Mouse (Mus musculus) macrophage (primary cell): ENCODE measurements around the gene Cilp. TPM values are rescaled to one million over a fixed set of nuclear protein-coding genes. Genes with fewer than 3 reads are reported as not detected.
"Not testable (repeated sequence)": the region's sequence is repeated elsewhere in the genome, so short reads cannot be mapped to it uniquely, and the experiment has no call there.

Experiments
- H3K27ac ChIP-seq: fragments of 350-480 bp; formaldehyde crosslinking; 2 replicates; pipeline ENCODE4 v1.9.0; 2021
- H3K36me3 ChIP-seq: fragments of 350-480 bp; formaldehyde crosslinking; 2 replicates; pipeline ENCODE4 v1.9.0; 2021; ENCODE audit errors: inconsistent target
- H3K4me3 ChIP-seq: fragments of 350-480 bp; formaldehyde crosslinking; 2 replicates; pipeline ENCODE4 v1.9.0; 2021; ENCODE audit errors: inconsistent target
- H3K79me2 ChIP-seq: fragments of 350-480 bp; formaldehyde crosslinking; 2 replicates; pipeline ENCODE4 v1.9.0; 2021; ENCODE audit errors: inconsistent target
- WGBS: methylation state at CpG from one replicate; pipeline ENCODE4 v1.1.7; 2026; ENCODE audit warnings: inconsistent platforms; ENCODE audit not compliant: missing documents; 5-methylcytosine and 5-hydroxymethylcytosine counted together
- polyA plus RNA-seq: library from polyadenylated mRNA; stranded (reverse); fragments of 250-400 nt; gene quantifications from 3 replicates; pipeline ENCODE4 v1.2.4, GENCODE M21; 2018; ENCODE audit warnings: inconsistent platforms
- total RNA-seq, 78 experiments: library from RNA; depleted of rRNA; stranded (reverse); fragments of 250-400 nt; gene quantifications; 1 replicate in 9 of 78; 2 replicates in 24 of 78; 3 replicates in 43 of 78; 4 replicates in 2 of 78; pipeline ENCODE4 v1.2.4; 2018; ENCODE audit warnings: inconsistent platforms in 56 of 78

The Cilp gene
- total RNA-seq (2018; cell fraction: chromatin; rRNA removed): not detected
- total RNA-seq (2018; cell fraction: cytosol; rRNA removed): not detected
- total RNA-seq (2018; cell fraction: nucleus; rRNA removed): not detected
- polyA plus RNA-seq: not detected in 3 replicates

GRCm38 (mm10) chr9:65264959-65265358, at the start of gene Cilp:
TSS of gene Cilp (plus strand) at chr9:65265180.
- Histone ChIP-seq H3K36me3 (no peaks in the 10 kb centered on the region), H3K27ac (no peak within 1 kb of the TSS), H3K4me3 (no peak within 1 kb of the TSS), H3K79me2 (no peaks in the 10 kb centered on the region)
- WGBS: 81% methylated on average over 5 of the region's 5 CpGs

GRCm38 (mm10) chr9:65215494-65216126, 49.4 kb upstream of the Cilp start:
- H3K79me2 ChIP-seq: no peaks in the 10 kb centered on the region
- no peak overlapping the region for H3K27ac ChIP-seq
- H3K4me3 ChIP-seq: peak overlapping the region; percentile 33; the same call in 1 of the 2 replicates
- 8% methylated on average over 28 of the region's 31 CpGs for WGBS
- H3K36me3 ChIP-seq: no peaks in the 10 kb centered on the region

GRCm38 (mm10) chr9:65216972-65217371, 48.0 kb upstream of the Cilp start:
- Histone ChIP-seq H3K36me3 (no peaks in the 10 kb centered on the region), H3K79me2 (no peaks in the 10 kb centered on the region), H3K27ac (no peak overlapping the region), H3K4me3 (no peak overlapping the region)
- WGBS: 15% methylated on average over 6 of the region's 8 CpGs

- H3K4me3 ChIP-seq: no peak overlapping the region
- 55% methylated on average over 6 of the region's 6 CpGs for WGBS
- H3K79me2 ChIP-seq: no peaks in the 10 kb centered on the region
- H3K27ac ChIP-seq: no peak overlapping the region
- no peaks in the 10 kb centered on the region for H3K36me3 ChIP-seq
These were observed 47.3 kb upstream of the Cilp start for GRCm38 (mm10) chr9:65217661-65218060.

- WGBS: 94% methylated on average over 1 of the region's 1 CpGs
- Histone ChIP-seq H3K4me3 (no peak overlapping the region), H3K27ac (no peak overlapping the region), H3K79me2 (no peaks in the 10 kb centered on the region), H3K36me3 (no peaks in the 10 kb centered on the region)
These were observed 46.1 kb upstream of the Cilp start for GRCm38 (mm10) chr9:65218916-65219315.

GRCm38 (mm10) chr9:65220398-65220797, 44.6 kb upstream of the Cilp start:
- H3K27ac ChIP-seq, H3K4me3 ChIP-seq, H3K79me2 ChIP-seq, H3K36me3 ChIP-seq: not testable (repeated sequence)
- 54% methylated on average over 2 of the region's 3 CpGs for WGBS

- 93% methylated on average over 6 of the region's 6 CpGs for WGBS
- Histone ChIP-seq H3K27ac (no peak overlapping the region), H3K4me3 (no peak overlapping the region), H3K36me3 (no peaks in the 10 kb centered on the region), H3K79me2 (no peaks in the 10 kb centered on the region)
These were observed 41.1 kb upstream of the Cilp start for GRCm38 (mm10) chr9:65223927-65224326.

- WGBS: 67% methylated on average over 4 of the region's 4 CpGs
- H3K36me3 ChIP-seq: no peaks in the 10 kb centered on the region
- H3K27ac ChIP-seq: no peak overlapping the region
- H3K79me2 ChIP-seq: no peaks in the 10 kb centered on the region
- no peak overlapping the region for H3K4me3 ChIP-seq
These were observed 39.2 kb upstream of the Cilp start for GRCm38 (mm10) chr9:65225795-65226194.

- H3K36me3 ChIP-seq: no peaks in the 10 kb centered on the region
- H3K4me3 ChIP-seq: no peak overlapping the region
- H3K79me2 ChIP-seq: no peaks in the 10 kb centered on the region
- H3K27ac ChIP-seq: no peak overlapping the region
- WGBS: 83% methylated on average over 6 of the region's 6 CpGs
These were observed 34.7 kb upstream of the Cilp start for GRCm38 (mm10) chr9:65230250-65230649.

- Histone ChIP-seq H3K79me2 (no peaks in the 10 kb centered on the region), H3K4me3 (no peak overlapping the region), H3K36me3 (no peaks in the 10 kb centered on the region), H3K27ac (no peak overlapping the region)
- WGBS: 95% methylated on average over 8 of the region's 8 CpGs
These were observed 33.7 kb upstream of the Cilp start for GRCm38 (mm10) chr9:65231284-65231683.

GRCm38 (mm10) chr9:65233243-65233985, 31.6 kb upstream of the Cilp start:
- Histone ChIP-seq H3K79me2 (no peaks in the 10 kb centered on the region), H3K27ac (no peak overlapping the region), H3K4me3 (no peak overlapping the region), H3K36me3 (no peaks in the 10 kb centered on the region)
- 91% methylated on average over 9 of the region's 9 CpGs for WGBS

GRCm38 (mm10) chr9:65234734-65235133, 30.2 kb upstream of the Cilp start:
- no peak overlapping the region for H3K4me3 ChIP-seq
- no peak overlapping the region for H3K27ac ChIP-seq
- WGBS: 95% methylated on average over 3 of the region's 3 CpGs
- H3K79me2 ChIP-seq: no peaks in the 10 kb centered on the region
- no peaks in the 10 kb centered on the region for H3K36me3 ChIP-seq

GRCm38 (mm10) chr9:65235601-65236000, 29.4 kb upstream of the Cilp start:
- H3K79me2 ChIP-seq: no peaks in the 10 kb centered on the region
- no peaks in the 10 kb centered on the region for H3K36me3 ChIP-seq
- 57% methylated on average over 1 of the region's 1 CpGs for WGBS
- no peak overlapping the region for H3K27ac ChIP-seq
- no peak overlapping the region for H3K4me3 ChIP-seq

GRCm38 (mm10) chr9:65237616-65238015, 27.4 kb upstream of the Cilp start:
- Histone ChIP-seq H3K4me3 (no peak overlapping the region), H3K79me2 (no peaks in the 10 kb centered on the region), H3K36me3 (no peaks in the 10 kb centered on the region), H3K27ac (no peak overlapping the region)
- 96% methylated on average over 9 of the region's 11 CpGs for WGBS

GRCm38 (mm10) chr9:65238191-65238760, 26.7 kb upstream of the Cilp start:
- Histone ChIP-seq H3K4me3 (no peak overlapping the region), H3K36me3 (no peaks in the 10 kb centered on the region), H3K27ac (no peak overlapping the region), H3K79me2 (no peaks in the 10 kb centered on the region)
- WGBS: 93% methylated on average over 13 of the region's 13 CpGs
